Mouse (Mus musculus) thymus, adult 18-20 months (tissue): ENCODE measurements at regions not wholly inside any gene's neighbourhood (a gene's known extent, or its start where the extent isn't known, plus 50 kb on each side); places are given as distances from the start of the nearest gene placed in this dataset.

Experiments used
- DNase-seq, 2 experiments: peaks; one replicate each; pipeline ENCODE4 v3.0.0; 2022; ENCODE audit warnings: mixed read lengths in 2 of 2

GRCm38 (mm10) chr1:64195970-64196491 lies 73.9 kb upstream of the Klf7 start:
- DNase-seq: no peak

- no peak for DNase-seq
Observed at GRCm38 (mm10) chr1:64195294-64195693, 73.2 kb upstream of the Klf7 start.

DNA sequence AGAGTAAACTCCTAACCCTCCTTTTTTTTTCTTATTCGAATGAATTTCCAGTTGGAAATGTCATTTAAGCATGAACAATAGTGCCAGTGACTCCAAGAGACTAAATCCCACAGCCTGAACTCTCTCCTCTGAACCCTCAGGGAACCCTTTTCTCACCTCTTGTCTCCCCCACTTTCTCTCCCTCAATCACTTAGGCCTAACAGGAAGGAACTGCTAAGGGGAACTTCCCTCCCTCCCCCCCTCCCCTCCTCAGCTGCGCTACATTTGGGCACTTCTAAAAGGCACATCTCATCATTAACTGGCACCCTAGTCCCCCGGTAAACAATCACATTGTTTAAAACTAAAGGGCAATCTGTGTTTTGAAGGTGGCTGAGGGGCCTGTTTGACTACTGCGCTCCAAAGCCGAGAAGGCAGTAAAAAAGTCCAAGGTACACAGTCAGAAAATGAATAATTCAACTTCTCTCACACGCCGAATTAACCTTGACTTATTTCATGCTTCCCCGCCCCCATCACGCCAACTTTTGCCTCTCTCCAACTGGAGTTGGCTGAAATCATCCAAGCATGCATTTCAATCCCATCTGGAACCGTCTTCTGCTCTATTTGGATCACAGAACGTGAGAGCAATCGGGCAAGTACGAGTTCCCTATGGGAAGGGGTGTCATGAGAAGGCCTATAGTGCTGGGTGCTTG lies 71.2 kb upstream of the Klf7 start:
- no peak for DNase-seq

DNA sequence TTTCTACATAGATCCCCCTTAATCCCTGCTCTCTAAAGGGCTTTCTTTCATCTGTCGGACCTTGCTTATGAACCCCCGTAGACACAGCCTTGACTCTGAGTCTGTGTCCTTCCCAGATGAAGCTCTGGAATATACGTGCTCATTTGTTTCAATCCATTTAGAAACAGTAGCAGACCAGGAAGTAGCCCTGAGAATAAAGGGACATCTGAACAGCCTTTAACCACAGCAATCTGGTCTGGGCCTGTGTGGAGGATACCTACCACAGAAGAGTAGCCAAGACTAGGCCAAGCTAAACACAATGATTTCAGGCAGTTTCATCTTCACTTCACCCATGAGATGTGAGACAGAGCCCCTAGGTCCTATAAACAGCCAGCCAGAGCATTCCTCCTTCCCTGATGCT lies 70.7 kb upstream of the Klf7 start:
- DNase-seq: no peak

DNA sequence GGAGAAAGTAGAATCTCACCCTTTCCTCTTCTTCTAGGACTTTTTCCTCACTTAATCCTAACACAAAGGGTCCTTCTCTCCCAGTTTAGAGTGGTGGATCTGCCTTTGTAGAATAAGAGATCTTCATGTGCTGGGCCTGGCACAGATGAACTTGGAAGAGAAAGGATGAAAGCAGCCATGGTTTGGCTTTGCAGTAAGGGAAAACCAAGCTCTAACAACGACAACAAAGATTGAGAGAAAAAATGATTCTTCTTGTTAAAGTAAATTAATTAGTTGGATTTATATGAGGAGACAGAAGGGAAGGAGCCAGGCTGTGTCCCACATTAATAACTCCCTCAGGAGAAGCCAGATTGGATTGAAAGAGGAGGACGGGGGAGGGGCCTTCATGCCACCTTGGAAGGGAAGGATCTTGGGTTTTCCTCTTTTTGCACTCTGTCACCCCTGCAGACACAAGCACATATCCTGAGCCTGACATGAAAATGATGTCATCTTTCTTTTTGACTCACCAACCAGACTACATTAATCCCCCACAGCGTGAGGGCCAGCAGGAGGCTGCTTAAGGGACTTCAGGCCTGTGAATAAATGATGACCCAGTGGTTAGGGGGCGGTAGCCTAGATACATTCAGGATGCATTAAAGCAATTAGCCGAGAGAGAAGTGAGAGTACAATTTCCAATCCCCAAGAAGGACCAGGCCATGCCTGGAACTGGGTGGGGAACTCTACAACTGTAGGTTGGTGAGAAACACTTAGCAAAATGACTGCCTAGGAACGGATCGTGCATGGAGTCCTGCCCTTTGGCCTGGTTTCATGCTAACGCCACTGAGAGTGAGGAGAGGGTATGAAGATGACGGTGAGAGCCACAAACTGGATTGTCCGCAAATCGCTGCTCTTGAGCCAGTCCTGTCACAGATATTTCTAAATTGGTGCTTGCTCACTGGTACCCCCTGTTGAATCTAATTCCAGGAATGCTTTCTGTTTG lies 69.4 kb upstream of the Klf7 start:
- DNase-seq: no peak

- no peak for DNase-seq
Observed at GRCm38 (mm10) chr1:64190705-64191104, 68.6 kb upstream of the Klf7 start.

DNA sequence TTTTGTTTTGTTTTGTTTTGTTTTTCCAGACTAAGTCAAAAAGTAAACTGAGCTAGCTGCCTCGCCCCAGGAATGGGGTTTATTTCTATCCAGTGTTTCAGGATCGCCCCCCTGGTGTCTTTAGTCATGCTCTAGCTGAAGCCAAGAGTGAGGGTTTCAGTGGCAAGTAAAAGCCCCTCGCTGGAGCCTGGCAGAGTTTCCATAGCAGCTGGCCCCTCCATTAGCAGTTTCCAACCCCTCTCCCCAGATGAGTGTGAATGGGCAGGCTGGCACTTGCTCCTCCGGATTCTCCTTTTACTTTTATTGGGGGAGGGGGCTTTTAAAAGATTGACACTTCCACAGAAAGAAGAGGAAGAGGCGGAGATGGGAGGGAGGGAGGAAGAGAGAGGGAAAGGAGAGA lies 68.0 kb upstream of the Klf7 start:
- no peak for DNase-seq

DNA sequence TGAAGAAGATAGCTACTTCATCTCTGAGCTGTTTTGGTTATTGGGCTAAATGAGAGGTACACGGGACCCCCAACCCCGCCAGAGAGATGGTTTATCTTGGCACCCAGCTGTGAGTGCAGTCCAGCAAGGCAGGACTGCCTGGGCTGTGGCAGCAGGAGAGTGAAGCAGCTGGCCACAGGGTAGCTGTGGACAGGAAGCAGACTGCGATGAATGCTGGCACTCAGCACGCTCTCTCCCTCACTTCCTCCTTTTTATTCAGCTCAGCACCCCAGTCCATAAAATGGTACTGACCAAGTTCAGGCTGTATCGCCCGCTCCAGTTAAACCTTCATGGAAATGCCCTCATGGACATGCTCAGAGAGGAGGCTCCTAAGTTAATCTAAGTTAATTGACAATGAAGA lies 67.4 kb upstream of the Klf7 start:
- DNase-seq: no peak

DNA sequence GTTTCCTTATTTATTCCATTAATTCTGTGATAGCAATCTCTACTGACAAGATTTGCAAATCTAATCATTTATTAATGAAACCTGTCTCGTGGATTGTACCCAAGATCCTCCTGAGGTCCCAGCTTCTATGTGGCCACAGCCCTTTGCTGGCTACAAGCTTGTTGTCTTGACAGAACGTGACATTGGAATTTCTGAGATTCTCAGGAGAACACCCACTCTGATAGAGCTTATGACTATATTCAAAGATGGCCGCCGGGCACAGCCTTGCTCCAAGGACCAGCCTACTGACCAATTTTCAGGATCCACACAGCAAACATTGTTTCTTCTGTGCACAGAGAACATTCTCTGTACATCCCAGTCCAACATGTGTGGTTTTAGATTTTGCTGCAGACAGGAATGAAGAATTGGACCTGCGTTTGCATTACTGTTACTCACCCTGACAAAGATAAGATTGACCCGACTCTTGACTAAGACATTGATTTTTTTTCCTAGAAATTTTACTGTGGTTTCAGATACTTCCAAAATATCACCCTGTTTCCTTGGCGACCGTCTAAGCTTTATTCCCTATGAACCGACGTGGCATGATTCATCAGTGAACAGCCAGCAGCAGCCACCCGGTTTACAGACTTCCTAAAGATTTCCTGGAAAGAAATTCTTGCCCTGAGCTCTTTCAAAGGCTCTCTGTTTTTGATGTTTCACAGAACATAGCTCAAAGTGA lies 65.9 kb upstream of the Klf7 start:
- DNase-seq: no peak

DNA sequence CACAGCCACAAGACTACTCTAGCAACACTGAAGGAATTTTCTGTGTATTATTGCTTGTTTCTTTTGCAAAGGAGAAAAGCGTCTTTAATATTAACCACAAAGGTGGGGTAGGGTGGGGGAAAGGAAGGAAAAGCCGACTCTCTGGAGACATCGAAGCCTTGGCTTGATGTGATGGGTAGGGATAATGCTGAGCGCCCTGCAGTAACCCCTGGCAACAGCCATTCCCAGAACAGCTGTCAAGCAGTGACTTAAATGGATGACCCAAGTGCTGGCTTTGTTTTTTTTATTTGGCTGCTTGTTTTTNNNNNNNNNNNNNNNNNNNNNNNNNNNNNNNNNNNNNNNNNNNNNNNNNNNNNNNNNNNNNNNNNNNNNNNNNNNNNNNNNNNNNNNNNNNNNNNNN lies 51.6 kb upstream of the Klf7 start:
- no peak for DNase-seq

DNA sequence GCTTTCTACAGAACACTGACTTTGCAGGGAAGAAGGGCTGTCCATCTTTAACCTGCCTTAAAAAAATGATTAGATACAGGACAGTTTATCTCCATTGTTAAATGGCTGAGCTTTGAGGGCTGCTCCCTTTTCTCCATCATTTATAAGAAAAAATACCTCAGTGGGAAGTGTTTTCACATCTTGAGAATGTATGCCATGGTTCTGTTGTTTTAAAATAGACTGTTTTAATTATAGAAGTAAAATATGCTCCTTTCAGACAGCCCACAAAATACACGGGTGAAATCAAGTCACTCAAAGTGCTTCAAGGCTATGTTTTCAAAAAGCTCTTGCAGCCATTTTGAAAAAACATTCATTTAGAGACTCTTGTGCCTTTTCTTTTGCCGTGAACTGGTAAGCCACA lies 50.0 kb upstream of the Klf7 start:
- no peak for DNase-seq
